Mouse (Mus musculus): Measurements from ENCODE around the gene Trpv4. TPM values are rescaled to one million over a fixed set of nuclear protein-coding genes. Genes with fewer than 3 reads are reported as not detected.

Gene Trpv4
- total RNA-seq, 2 experiments from 2014 or later = 1.4 to 2.1 TPM

- peak; percentile 37 to 72 for DNase-seq (ENCODE audit: low spot score in 2 of 2)
Measured at GRCm38 (mm10) chr5:114625590-114625989, 32.6 kb downstream of the Trpv4 start.

GRCm38 (mm10) chr5:114620305-114620704 is 37.9 kb downstream of the Trpv4 start:
- DNase-seq (ENCODE audit: low spot score in 2 of 2) = no peak

GRCm38 (mm10) chr5:114618851-114619250 is 39.4 kb downstream of the Trpv4 start:
- peak; percentile 55 to 71 for DNase-seq (ENCODE audit: low spot score in 2 of 2)

DNA sequence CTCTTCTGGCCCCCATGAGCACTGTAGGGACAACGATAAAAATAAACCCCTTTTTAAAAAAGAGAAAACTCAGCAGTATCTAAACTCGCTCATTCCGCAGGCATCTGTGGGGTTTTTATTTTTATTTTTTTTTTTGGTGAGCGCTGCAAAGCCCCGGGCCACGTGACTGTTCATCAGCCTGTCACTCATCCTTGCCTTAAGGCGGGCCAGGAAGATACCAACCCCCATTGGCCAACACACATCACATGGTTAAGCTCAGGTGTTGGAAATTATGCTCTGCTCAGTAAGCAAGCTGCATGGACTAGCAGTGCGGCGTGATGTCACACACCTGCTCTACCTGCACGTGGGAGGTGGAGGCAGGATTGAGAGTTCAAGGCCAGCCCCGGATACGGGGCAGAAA is 40.4 kb downstream of the Trpv4 start:
- DNase-seq (ENCODE audit: low spot score in 2 of 2) = no peak

DNA sequence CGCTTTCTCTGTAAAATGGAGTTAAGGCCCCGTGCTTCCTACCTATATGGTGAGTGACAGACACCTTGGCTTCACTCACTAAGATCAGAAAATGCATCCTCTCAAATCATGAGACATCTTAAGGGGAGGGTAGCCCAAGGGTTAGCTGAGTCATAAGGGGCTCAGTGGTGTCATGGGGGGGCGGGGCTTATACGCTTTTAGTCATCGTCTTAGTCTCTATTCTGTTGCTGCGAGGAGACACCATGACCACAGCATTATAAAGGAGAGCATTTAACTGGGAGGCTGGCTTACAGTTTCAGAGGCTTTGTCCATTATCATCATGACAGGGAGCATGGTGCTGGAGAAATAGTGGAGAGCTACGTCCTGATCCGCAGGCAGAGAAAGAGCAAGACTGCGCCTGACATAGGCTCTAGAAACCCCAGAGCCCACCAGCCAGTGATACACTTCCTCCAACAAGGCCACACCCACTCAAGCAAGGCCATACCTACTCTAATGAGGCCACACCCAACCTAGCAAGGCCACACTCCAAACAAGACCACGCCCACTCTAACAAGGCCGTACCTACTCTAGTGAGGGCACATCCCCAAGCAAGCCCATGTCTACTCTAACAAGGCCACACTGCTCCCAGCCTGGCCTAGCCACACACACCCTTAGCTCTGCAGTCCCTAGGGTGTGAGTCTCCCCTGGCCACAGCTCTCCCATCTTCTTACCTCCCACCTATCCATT is 41.7 kb downstream of the Trpv4 start:
- DNase-seq (ENCODE audit: low spot score in 2 of 2) = no peak

- no peak for DNase-seq (ENCODE audit: low spot score in 2 of 2)
Measured at GRCm38 (mm10) chr5:114614863-114615262, 43.4 kb downstream of the Trpv4 start.

- DNase-seq (ENCODE audit: low spot score in 2 of 2) = no peak
Measured at GRCm38 (mm10) chr5:114611968-114612608, 46.1 kb downstream of the Trpv4 start.

- DNase-seq (ENCODE audit: low spot score in 2 of 2) = no peak
Measured at GRCm38 (mm10) chr5:114611256-114611655, 47.0 kb downstream of the Trpv4 start.

GRCm38 (mm10) chr5:114608516-114608915 is 49.7 kb downstream of the Trpv4 start:
- DNase-seq (ENCODE audit: low spot score in 2 of 2) = peak; percentile 75 to 89

- DNase-seq (ENCODE audit: low spot score in 2 of 2) = peak; percentile 54 to 61
Measured at GRCm38 (mm10) chr5:114607651-114608050, 50.6 kb downstream of the Trpv4 start.

DNA sequence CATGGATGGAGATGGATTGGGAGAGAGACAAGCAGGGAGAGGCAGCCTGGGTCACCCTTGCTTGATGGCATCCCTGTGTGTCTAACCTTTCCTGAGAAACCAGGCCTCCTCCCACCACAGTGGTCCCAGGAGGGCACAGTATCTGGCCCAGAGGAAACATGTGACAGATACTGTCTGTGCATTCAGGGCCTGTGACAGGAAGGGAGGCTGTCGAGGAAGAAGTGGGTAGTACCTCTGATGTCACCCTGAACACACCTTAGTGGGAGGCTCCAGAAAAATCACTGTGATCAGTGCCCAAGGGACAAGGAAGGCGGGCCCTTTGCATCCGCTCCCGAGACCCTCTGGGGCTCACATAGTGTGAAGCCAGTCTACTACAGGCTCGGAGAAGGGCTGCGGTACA is 52.2 kb downstream of the Trpv4 start:
- no peak for DNase-seq (ENCODE audit: low spot score in 2 of 2)

DNA sequence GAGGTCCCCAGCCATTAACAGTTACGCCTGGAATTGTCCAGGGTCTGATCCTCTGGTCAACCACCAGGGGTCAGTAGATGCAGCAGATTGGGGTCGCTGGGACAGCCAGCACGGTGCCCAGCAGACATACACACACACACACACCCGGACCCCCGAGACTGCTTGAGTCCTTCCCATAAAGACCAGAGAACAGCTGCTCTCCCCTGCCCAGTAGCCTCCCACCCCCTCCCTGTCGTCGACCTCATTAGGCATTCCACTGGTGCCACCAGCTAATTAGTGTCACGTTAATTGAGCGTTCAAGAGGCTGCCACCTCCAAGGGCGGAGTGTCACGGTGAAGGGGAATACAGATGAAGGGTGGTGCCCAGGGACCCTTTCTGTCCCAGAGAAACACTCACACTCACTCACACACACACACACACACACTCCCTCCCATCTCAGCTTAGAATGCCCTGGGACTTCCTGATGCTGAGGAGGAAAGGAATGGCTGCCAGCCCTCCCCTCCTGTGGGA is 53.4 kb downstream of the Trpv4 start:
- DNase-seq (ENCODE audit: low spot score in 2 of 2) = no peak

DNA sequence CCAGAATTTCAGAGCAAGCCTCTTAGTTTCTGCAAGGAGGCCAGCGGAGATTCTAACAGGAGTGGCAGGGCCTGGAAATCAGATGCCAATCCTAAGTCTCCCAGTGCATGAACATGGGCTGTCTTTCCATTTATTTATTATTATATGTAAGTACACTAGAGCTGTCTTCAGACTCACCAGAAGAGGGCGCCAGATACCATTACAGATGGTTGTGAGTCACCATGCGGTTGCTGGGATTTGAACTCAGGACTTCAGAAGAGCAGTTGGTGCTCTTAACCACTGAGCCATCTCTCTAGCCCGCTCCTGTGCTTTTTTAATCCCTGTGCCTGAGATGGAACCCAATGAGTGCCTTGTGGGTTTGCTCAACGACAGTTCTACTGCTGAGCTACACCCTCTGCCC is 54.2 kb downstream of the Trpv4 start:
- no peak for DNase-seq (ENCODE audit: low spot score in 2 of 2)

DNA sequence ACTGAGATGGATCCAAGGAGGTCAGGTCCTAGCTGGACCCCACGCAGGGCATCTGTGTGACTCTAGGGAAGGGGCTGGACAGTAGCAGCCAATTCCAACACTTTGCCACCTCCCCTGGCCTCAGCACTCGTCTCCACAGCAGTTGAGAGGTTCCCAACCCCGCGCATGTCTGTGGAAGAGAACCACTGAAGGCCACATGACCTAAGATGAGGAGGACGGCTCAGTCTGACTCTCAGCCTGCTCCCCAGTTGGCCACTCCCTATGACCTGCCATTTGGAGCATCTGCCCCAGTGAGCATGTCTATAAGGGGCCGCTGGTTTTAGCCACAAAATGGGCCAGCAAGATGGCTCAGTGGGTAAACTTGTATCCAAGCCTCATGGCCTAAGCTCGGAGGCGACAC is 56.2 kb downstream of the Trpv4 start:
- DNase-seq (ENCODE audit: low spot score in 2 of 2) = no peak

- DNase-seq (ENCODE audit: low spot score in 2 of 2) = no peak
Measured at GRCm38 (mm10) chr5:114597652-114598051, 60.6 kb downstream of the Trpv4 start.

DNA sequence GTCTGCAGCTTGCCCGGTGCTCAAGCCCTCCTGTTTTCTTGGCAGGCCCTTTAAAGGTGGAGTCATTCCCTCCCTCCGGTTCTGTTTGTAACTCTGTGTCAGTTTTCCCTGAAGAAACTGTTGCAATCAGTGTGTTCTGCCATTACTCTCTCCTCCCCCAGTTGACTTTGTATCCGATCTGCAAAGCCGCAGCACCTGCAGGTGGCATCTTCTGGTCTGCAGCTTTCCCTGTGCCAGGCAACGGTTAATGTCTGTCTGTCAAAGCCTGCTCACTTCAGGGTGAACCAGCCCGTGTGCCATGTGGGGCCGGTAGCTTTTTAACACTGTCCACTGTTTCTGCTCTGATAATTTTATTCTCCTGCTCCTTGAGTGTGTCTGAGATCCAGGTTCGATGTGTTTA is 61.0 kb downstream of the Trpv4 start:
- DNase-seq (ENCODE audit: low spot score in 2 of 2) = no peak

GRCm38 (mm10) chr5:114596604-114597003 is 61.6 kb downstream of the Trpv4 start:
- no peak for DNase-seq (ENCODE audit: low spot score in 2 of 2)

GRCm38 (mm10) chr5:114594741-114595241 is 63.4 kb downstream of the Trpv4 start:
- DNase-seq (ENCODE audit: low spot score in 2 of 2) = no peak

DNA sequence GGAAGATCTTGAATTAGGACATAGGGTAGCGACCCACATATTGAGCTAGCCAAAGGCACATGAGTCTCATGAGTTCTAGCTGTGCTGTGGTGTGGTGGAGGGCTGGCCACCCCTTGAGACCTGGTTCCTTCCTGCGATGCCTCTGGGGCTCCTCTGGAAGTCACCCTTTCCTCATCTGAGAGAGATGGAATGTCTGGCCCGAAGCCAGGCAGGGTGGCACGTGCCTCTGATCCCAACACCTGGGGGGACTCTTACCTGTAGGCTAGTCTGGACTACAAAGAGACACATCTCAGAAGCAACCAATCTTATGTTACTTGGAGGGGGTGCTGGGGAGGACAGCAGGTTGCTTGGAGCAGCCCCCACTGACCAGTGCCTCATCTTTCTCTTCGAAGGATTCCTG is 64.3 kb downstream of the Trpv4 start:
- DNase-seq (ENCODE audit: low spot score in 2 of 2) = no peak

GRCm38 (mm10) chr5:114593161-114593821 is 64.9 kb downstream of the Trpv4 start:
- DNase-seq (ENCODE audit: low spot score in 2 of 2) = no peak

GRCm38 (mm10) chr5:114592463-114593160 is 65.6 kb downstream of the Trpv4 start:
- DNase-seq (ENCODE audit: low spot score in 2 of 2) = no peak
